Mouse (Mus musculus): ENCODE results near the gene Bcl2l11. TPM values are rescaled to one million over a fixed set of nuclear protein-coding genes. Genes with fewer than 3 reads are reported as not detected.

Gene Bcl2l11
- polyA plus RNA-seq, 1 experiment = 13.1 TPM

DNA sequence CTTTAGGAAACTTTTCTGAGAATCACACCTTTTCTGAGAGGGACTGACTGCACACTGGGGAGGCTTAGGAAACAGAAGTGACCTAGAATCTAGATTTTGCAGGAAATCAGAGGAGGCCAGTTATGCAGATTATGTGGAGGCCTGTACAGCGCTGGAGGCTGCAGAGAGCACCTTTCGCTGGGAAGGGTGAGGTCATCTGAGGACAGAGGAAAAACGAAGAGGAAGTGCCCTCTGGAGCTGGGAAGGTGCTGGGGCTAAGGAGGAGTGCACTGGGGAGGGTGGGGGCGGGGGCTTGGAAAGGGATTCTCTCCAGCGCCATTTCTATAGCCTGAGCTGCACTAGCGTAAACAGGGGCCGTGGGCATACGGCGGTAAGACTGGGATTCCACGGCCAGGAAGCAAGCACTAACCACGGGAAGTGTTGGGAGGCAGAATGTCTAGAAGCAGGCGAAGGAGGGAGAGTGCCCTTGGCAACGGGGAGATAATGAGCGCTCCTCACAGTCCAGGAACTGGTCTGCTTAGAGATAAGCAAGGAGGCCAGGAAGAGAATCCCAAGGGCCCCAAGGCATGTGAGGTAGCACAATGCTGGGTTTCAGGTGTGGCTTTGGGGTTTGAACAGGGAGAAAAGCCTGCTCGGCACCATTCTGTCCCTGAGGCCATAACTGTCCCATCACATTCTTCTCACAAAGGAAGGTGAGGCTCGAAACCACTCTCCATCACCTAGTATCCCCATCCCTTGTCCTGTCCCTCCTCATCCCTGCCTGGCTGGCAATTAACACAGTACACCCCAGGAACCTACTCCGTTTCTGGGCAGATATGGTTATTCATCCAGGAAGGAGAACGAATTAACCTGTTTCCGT is 85.4 kb downstream of the Bcl2l11 start:
- Histone ChIP-seq H3K9me3 (peaks cover under 1% of the 10 kb centered on the region; the same call in 1 of the 2 replicates), H3K27me3 (replicated peaks) (peaks cover 38% of the 10 kb centered on the region), H3K4me1 (peaks cover 32% of the 10 kb centered on the region), H3K4me3 (replicated peaks) (peak overlapping the region; percentile 89), H3K36me3 (replicated peaks; ENCODE audit: low read length) (no peaks in the 10 kb centered on the region)
- TF ChIP-seq FLI1 (IDR thresholded peaks at IDR 0.05; ENCODE audit: low read length) (no peak), GATA1 (IDR thresholded peaks at IDR 0.05; ENCODE audit: borderline replicate concordance, low read length) (no peak)

DNA sequence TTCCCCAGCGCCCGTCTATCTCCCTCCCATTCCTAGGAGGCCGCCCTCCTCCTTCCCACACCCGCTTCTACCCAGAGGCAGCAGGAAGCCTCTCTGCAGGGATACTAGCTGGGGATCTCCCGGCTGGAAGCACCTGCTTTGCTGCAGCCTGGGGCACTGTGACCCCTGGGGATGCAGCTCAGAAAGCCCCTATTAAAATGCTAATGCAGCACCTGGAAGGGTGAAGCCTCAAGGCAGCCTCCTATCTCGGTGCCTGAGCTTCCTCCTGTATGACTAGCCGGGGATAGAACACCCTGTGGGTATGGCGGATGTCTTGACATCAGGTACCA is 86.0 kb downstream of the Bcl2l11 start:
- no peak for TF ChIP-seq GATA1 (IDR thresholded peaks at IDR 0.05; ENCODE audit: borderline replicate concordance, low read length)
- TF ChIP-seq FLI1 (IDR thresholded peaks at IDR 0.05; ENCODE audit: low read length) = no peak
- Histone ChIP-seq H3K4me3 (replicated peaks) (peak overlapping the region; percentile 89), H3K36me3 (replicated peaks; ENCODE audit: low read length) (no peaks in the 10 kb centered on the region), H3K9me3 (peaks cover 6% of the 10 kb centered on the region), H3K4me1 (peaks cover 32% of the 10 kb centered on the region), H3K27me3 (replicated peaks) (peaks cover 42% of the 10 kb centered on the region)
